Mouse (Mus musculus): ENCODE measurements at regions not wholly inside any gene's neighbourhood (a gene's known extent, or its start where the extent isn't known, plus 50 kb on each side); places are given as distances from the start of the nearest gene placed in this dataset.

GRCm38 (mm10) chr7:136130666-136131239 is 414.6 kb upstream of the Mki67 start:
- no peak for DNase-seq (ENCODE audit: low spot score)
- intact Hi-C loops (cut with DNase I) = no loop called here

DNA sequence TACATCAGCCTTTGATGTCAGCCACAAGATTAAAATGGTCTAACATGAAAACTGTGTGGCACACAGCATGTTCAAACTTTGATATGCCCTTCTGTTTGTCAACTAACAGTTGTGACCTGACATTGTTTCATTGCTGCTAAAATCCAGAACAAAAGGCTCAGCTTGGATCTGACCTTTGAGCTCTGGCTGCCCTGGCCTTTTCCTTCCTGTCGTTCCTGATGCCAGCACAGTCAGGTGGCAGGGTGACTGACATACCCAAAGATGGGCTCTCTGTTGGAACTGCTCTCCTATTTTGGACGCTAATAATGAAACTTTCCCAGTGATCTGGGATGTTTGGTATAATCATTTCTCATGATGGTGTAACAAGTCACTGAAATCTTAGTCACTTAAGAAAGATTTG is 416.8 kb upstream of the Mki67 start:
- intact Hi-C loops (cut with DNase I) = no loop called here
- DNase-seq (ENCODE audit: low spot score) = no peak

DNA sequence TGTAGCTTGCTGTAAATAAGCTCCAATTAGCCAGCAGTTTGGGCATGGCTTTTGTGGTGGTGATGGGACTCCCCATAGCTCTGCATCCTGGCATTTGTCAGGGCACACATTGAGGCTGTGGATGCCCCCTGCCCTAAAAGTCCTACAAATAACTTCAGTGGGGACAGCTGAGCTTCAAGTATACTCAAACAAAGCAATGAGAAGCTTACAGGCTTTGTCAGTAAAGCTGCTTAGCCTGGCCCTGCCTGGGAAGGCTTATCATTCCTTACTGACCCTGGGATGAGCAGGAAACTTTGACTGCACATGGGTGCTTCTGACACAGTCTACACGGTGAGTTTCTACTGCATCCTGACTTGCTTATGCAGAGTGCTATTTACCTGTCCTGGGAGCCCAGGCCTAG is 420.5 kb upstream of the Mki67 start:
- DNase-seq (ENCODE audit: low spot score) = no peak
- intact Hi-C loops (cut with DNase I) = no loop called here

- intact Hi-C loops (cut with DNase I) = no loop called here
- no peak for DNase-seq (ENCODE audit: low spot score)
Measured at GRCm38 (mm10) chr7:136137341-136137740, 421.2 kb upstream of the Mki67 start.

GRCm38 (mm10) chr7:136137831-136138602 is 421.9 kb upstream of the Mki67 start:
- intact Hi-C loops (cut with DNase I) = no loop called here
- DNase-seq (ENCODE audit: low spot score) = no peak

- no peak for DNase-seq (ENCODE audit: low spot score)
- intact Hi-C loops (cut with DNase I) = loop anchor here (5.0 kb wide), 1 partner anchor 306 kb away; no protein-coding TSS in a partner anchor
Measured at GRCm38 (mm10) chr7:136142832-136143231, 426.7 kb upstream of the Mki67 start.

GRCm38 (mm10) chr7:136150196-136150595 is 434.0 kb upstream of the Mki67 start:
- no peak for DNase-seq (ENCODE audit: low spot score)
- intact Hi-C loops (cut with DNase I) = loop anchor here (5.0 to 10.0 kb wide), 2 partner anchors 332 to 1175 kb away; no protein-coding TSS in a partner anchor

DNA sequence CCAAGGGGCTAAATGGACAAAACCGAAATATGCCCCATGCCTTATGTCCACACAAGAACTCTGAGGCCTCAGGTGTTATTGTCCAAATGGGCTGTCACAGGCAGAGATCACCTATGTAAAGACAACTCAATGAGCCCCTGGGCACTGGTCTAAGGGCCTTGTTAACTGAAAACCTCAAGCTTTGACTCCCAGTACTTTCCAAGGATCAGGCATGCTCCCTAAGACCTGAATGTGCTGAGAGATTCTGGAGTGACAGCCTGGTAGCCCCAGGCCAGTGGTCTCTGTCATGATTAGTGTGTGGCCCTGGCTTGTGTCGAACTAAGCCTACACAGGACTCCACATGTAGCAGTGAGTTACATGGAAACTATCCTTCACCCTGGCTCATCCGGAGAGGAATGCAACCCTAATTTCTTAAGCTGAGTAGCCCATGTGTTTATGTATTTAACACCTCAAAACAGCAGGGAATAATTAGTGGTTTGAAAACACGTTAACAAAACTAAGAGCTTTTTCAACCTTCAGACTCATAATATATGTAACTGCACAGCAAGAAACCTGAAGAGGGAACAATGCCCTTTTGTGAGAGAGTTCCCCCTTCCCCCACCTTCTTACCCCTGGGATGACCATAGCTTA is 435.3 kb upstream of the Mki67 start:
- DNase-seq (ENCODE audit: low spot score) = no peak
- intact Hi-C loops (cut with DNase I) = loop anchor here (5.0 to 10.0 kb wide), 2 partner anchors 331 to 1173 kb away; no protein-coding TSS in a partner anchor

- DNase-seq (ENCODE audit: low spot score) = peak; percentile 36
- intact Hi-C loops (cut with DNase I) = loop anchor here (5.0 to 10.0 kb wide), 2 partner anchors 330 to 1172 kb away; no protein-coding TSS in a partner anchor
Measured at GRCm38 (mm10) chr7:136152470-136152869, 436.3 kb upstream of the Mki67 start.

DNA sequence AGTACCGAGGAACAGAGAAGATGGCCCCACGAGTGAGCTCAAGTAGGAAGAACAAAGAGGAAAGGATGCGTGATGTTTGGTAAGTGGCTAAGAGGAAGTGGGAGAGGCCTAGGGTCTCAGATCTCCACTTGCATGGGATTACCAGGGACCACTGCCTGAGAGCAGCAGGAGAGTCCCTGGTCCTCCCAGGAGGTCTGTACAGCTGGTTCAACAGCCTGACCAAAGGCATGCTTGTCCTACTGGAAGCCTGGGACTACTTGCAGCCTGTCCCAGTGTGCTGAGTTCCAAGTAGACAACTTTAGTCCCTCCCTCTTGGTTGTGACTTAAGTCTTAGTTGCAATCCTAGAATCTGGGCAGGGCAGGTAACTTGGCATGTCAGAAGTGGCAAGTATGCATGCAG is 437.5 kb upstream of the Mki67 start:
- no peak for DNase-seq (ENCODE audit: low spot score)
- intact Hi-C loops (cut with DNase I) = loop anchor here (5.0 to 10.0 kb wide), 2 partner anchors 329 to 1171 kb away; no protein-coding TSS in a partner anchor

DNA sequence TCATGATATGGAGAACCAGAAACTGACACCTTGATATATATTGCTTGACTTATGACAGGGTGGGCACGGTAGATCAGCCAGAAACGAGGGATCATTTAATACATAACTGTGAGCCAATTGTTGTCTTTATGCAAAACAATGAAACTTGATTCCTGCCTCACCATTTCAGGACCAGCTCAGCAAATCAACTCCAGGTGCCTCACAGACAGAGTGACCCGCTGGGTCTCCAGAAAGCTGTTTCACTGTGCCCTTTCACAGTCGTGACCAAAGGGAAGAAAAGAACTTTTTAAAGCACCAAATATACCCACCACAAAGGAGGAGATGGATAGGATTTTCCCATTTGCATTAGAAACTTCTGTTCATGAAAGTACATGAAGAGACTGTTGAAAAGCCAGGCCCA is 443.0 kb upstream of the Mki67 start:
- no peak for DNase-seq (ENCODE audit: low spot score)
- intact Hi-C loops (cut with DNase I) = loop anchor here (10.0 kb wide), 1 partner anchor 1166 kb away; no protein-coding TSS in a partner anchor

DNA sequence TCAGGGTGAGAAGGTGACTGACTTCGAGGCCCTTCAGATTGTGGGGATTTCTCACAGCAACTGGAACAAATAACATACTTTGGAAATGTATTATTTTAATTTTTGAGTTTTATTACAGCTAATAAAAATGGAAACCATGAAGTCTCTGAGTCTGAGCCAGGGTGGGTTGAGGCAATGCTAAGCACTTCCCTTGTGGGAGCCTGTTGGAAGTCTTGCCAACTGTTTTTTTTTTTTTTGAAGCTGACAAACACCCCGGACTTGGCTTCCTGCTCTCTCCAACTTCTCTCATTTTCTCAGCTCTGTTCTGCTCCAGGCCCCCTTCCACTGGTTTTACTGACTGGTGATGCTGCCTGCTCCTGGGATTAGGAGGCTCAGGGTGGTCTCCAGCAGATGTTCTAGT is 445.4 kb upstream of the Mki67 start:
- intact Hi-C loops (cut with DNase I) = no loop called here
- DNase-seq (ENCODE audit: low spot score) = no peak

DNA sequence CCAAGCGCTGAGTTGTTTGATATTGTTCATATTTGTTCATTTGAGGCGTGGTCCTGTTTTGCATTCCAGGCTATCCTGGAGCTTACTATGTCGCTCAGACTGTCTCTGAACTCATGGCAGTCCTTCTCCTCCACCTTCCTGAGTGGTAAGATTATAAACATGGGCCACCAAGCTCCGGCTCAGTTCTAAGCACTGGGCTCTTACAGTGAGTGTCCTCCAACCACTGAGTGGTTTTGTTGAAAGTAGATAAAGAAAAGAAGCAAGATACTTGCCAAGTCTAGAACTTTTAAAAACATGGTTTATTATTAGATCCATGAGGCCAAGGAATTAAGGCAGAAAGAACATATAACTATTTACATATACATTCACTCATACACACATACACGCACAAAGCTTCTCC is 448.7 kb upstream of the Mki67 start:
- intact Hi-C loops (cut with DNase I) = no loop called here

DNA sequence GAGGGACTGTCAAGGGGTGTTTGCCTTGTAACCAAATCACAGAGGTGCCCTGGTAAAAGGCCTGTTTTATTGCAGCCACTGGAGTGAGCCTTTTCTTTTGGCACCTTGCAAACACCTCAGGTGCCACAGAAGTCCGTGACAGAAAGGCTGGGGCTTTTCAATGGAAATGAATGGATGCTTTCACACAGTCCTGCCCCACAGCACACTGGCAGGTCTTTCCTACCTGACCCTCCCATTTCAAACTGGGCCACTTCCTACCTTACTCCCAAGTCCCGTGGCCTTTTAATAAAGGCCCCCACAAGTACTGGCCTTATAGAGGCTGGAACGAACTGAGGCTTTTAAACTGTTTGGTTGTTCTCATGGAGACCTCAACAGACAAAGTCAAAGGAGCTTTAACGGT is 453.1 kb upstream of the Mki67 start:
- intact Hi-C loops (cut with DNase I) = no loop called here
- no peak for DNase-seq (ENCODE audit: low spot score)

More for the DNA sequence above, 448.7 kb upstream of the Mki67 start:
- DNase-seq (ENCODE audit: low spot score) = no peak

DNA sequence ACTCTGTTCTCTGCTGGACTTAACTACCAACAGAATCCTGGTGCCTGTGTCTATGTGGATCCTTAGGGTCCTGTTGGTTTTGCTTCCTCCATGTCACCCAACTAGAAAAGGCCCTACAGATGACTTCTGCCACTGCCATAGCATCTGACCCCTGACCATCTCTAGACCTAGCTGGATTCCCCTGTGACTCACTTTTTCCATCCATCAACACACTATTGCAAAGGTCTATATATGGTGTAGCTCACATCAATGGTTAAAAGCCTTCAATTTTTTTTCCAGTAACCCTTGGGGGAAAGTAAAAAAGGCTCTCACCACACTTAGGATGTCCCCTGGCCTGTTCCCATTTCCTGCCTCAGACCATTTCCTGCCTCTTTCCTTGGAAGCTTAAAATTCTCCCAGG is 460.2 kb upstream of the Mki67 start:
- no peak for DNase-seq (ENCODE audit: low spot score)
- intact Hi-C loops (cut with DNase I) = no loop called here

DNA sequence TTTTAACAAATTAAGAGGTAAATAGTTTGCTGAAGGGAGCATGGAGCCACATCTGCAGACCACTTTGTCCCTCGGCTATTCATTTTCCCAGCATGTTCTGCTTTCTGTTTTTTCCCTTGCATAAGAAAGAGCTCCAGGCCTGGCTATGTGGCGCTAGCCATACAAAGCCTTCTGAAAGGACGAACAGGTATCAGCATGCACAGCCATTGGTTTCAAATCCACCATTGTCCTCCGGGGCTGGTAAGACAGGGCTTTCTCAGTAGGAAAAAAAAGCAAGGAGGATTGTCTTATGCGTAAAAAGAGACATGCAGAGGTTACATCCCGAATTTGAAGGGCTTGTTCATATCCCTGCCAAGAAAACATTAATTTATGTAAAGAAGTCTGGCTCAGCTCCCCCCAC is 464.8 kb upstream of the Mki67 start:
- DNase-seq (ENCODE audit: low spot score) = no peak
- intact Hi-C loops (cut with DNase I) = loop anchor here (5.0 kb wide), 1 partner anchor 46 kb away; no protein-coding TSS in a partner anchor

GRCm38 (mm10) chr7:136182101-136182500 is 465.9 kb upstream of the Mki67 start:
- DNase-seq (ENCODE audit: low spot score) = no peak

DNA sequence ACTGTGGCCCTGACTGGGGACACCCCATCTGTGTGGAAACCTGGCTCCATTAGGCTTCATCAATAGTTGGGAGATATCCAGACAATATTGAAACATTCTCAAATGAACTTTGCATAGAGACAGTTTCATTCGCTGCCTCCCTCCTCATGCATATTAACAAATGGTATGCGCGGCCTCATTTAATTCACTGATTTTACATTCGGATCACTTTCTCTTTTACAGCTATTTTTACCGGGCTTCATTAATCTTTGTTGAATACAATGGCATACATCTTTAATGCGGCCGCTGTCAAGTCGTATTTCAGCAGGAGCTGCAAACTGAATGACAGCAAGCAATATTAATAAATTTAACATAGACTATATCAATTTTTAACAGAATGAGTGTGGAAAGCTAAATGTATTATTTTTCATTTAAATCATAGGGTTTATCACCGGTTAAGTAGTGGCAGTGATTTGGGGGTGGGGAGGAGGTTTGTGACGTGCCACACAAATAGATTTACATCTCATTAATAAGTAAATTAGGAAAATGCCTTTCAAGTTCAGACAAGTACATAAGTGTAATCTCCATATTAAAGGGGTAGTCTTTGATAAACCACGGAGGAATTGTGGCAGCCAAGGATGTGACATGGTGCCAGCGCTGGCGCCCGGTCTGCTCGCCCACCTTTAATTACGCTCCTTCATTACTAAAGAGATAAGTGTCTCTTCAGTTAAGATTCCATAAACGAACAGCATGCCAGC is 480.4 kb upstream of the Mki67 start:
- no peak for DNase-seq (ENCODE audit: low spot score)
- intact Hi-C loops (cut with DNase I) = no loop called here

More at GRCm38 (mm10) chr7:136182101-136182500, 465.9 kb upstream of the Mki67 start:
- intact Hi-C loops (cut with DNase I) = loop anchor here (5.0 kb wide), 1 partner anchor 45 kb away; no protein-coding TSS in a partner anchor

DNA sequence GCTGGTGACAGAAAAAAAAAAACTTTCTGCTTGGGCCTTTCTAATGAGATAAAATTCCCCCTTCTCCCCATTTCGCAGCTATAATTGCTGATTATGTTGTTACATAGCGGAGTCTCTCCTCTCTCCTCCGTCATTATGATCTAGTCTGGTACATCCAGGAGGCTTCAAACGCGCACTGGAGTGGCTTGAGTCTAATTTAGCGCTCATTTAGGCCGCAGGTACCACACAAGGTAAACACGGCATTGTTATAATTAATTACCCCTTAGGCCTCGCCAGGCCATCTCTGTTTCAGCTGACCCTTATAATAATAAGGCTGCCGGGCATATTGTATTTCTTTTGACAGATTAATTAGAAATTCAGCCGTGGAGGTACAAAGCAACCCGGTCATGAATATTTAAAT is 492.7 kb upstream of the Mki67 start:
- no peak for DNase-seq (ENCODE audit: low spot score)
- intact Hi-C loops (cut with DNase I) = no loop called here
